Comparison of ENCODE assay signal across 22 mouse cellular contexts in genomic region chr15:78157330-78157729, GRCm38 (mm10). TPM values are rescaled to one million over a fixed set of nuclear protein-coding genes. Genes with fewer than 3 reads are reported as not detected.
"Had no signal": no experiment of that assay in that cellular context is flagged by ENCODE, and none has a peak within 500 bp of the region (broad histone marks: within the 10 kb centered on the region; RNA-seq: fewer than 3 reads in every experiment).

No protein-coding gene starts in this region.

- H3K27ac ChIP-seq: neural tube, embryonic 13.5 days; neural tube, embryonic 15.5 days; stomach, embryonic 15.5 days; stomach, postnatal 0 days had no signal

- H3K4me3 ChIP-seq: neural tube, embryonic 13.5 days; neural tube, embryonic 15.5 days; stomach, embryonic 15.5 days had no signal

- DNase-seq: retina, postnatal 1 day; right cerebral cortex, adult 18-20 months; right cerebral cortex, postnatal 14 days; right cerebral cortex, postnatal 25 days; right cerebral cortex, postnatal 4 days; spleen, adult 18-20 months; thymus, adult 18-20 months; thymus, adult 2 months; thymus, postnatal 14 days; thymus, postnatal 25 days; thymus, postnatal 36 days; thymus, postnatal 4 days had no signal

- H3K4me1 ChIP-seq: stomach, embryonic 15.5 days had no signal

- H3K27me3 ChIP-seq: neural tube, embryonic 13.5 days; neural tube, embryonic 15.5 days; stomach, embryonic 15.5 days had no signal

RNA-seq across cellular contexts. Expression of gene Cacng2, which starts 37.5 kb away (rescaled TPM):
- polyA plus RNA-seq: spleen, adult 2 months; thymus, adult 2 months; thymus, postnatal 0 days; urinary bladder, adult 2 months had no signal

RNA-seq across cellular contexts. Expression of gene Pvalb, which starts 48.9 kb away (rescaled TPM):
- polyA plus RNA-seq: small intestine, adult 2 months; spleen, adult 2 months; stomach, embryonic 14.5 days; stomach, postnatal 0 days; testis, adult 2 months; urinary bladder, adult 2 months had no signal
